Mouse (Mus musculus): ENCODE results near the gene Siglec1.
"Not testable (repeated sequence)": the region's sequence is repeated elsewhere in the genome, so short reads cannot be mapped to it uniquely, and the experiment has no call there.

Gene Siglec1

GRCm38 (mm10) chr2:131052862-131053418, 33.6 kb downstream of the Siglec1 start:
- no peak for DNase-seq (ENCODE audit: low spot score)

GRCm38 (mm10) chr2:131052043-131052442, 34.5 kb downstream of the Siglec1 start:
- no peak for DNase-seq (ENCODE audit: low spot score)

- DNase-seq (ENCODE audit: low spot score) = no peak
Observed at GRCm38 (mm10) chr2:131046025-131046424, 40.5 kb downstream of the Siglec1 start.

GRCm38 (mm10) chr2:131044989-131045720, 41.4 kb downstream of the Siglec1 start:
- DNase-seq (ENCODE audit: low spot score) = no peak

- no peak for DNase-seq (ENCODE audit: low spot score)
Observed at GRCm38 (mm10) chr2:131044354-131044852, 42.2 kb downstream of the Siglec1 start.

GRCm38 (mm10) chr2:131042988-131043387, 43.6 kb downstream of the Siglec1 start, which contains the start of gene Gfra4:
Gene Gfra4 (minus strand): TSS chr2:131043088.
- no peak for DNase-seq (ENCODE audit: low spot score)

GRCm38 (mm10) chr2:131040854-131041825, 45.4 kb downstream of the Siglec1 start:
- DNase-seq (ENCODE audit: low spot score) = peak; percentile 45

GRCm38 (mm10) chr2:131038675-131039074, 47.9 kb downstream of the Siglec1 start:
- no peak for DNase-seq (ENCODE audit: low spot score)

GRCm38 (mm10) chr2:131038197-131038596, 48.4 kb downstream of the Siglec1 start:
- no peak for DNase-seq (ENCODE audit: low spot score)

- DNase-seq (ENCODE audit: low spot score) = peak; percentile 44
Observed at GRCm38 (mm10) chr2:131037226-131037990, 49.2 kb downstream of the Siglec1 start.

GRCm38 (mm10) chr2:131036757-131037156, 49.8 kb downstream of the Siglec1 start:
- DNase-seq (ENCODE audit: low spot score) = no peak

GRCm38 (mm10) chr2:131036343-131036742, 50.2 kb downstream of the Siglec1 start:
- DNase-seq (ENCODE audit: low spot score) = no peak

GRCm38 (mm10) chr2:131031406-131031805, 55.2 kb downstream of the Siglec1 start:
- DNase-seq (ENCODE audit: low spot score) = not testable (repeated sequence)

- no peak for DNase-seq (ENCODE audit: low spot score)
Observed at GRCm38 (mm10) chr2:131030998-131031397, 55.6 kb downstream of the Siglec1 start.

GRCm38 (mm10) chr2:131030561-131030960, 56.0 kb downstream of the Siglec1 start:
- no peak for DNase-seq (ENCODE audit: low spot score)

GRCm38 (mm10) chr2:131029065-131029935, 57.3 kb downstream of the Siglec1 start:
- no peak for DNase-seq (ENCODE audit: low spot score)

GRCm38 (mm10) chr2:131026941-131027340, 59.6 kb downstream of the Siglec1 start:
- DNase-seq (ENCODE audit: low spot score) = no peak

- DNase-seq (ENCODE audit: low spot score) = no peak
Observed at GRCm38 (mm10) chr2:131025230-131025629, 61.3 kb downstream of the Siglec1 start.
